Mouse (Mus musculus) spleen, adult 2 months (tissue): ENCODE data around the gene Tmem126a. TPM values are rescaled to one million over a fixed set of nuclear protein-coding genes. Genes with fewer than 3 reads are reported as not detected.

Experiments used
- DNase-seq, 2 experiments: peaks; one replicate each; pipeline versions ENCODE4 v3.0.0 to v3.0.0-alpha.2; 2012 to 2021; ENCODE audit warnings: low spot score in 2 of 2, low read depth in 1 of 2
- H3K27ac ChIP-seq: fragments of 200-500 bp; 2 replicates; pipeline ENCODE4 v1.5.1; 2012; ENCODE audit warnings: low read length, inconsistent platforms; ENCODE audit not compliant: insufficient read depth
- H3K27me3 ChIP-seq: fragments of 200-500 bp; 2 replicates; pipeline ENCODE4 v1.6.1; 2012; ENCODE audit warnings: mild to moderate bottlenecking, moderate library complexity, low read length, inconsistent platforms; ENCODE audit not compliant: control insufficient read depth, insufficient read depth
- H3K36me3 ChIP-seq: fragments of 200-500 bp; 2 replicates; pipeline ENCODE4 v1.6.1; 2012; ENCODE audit warnings: mild to moderate bottlenecking, low read length, inconsistent platforms; ENCODE audit not compliant: control insufficient read depth, insufficient read depth
- H3K4me1 ChIP-seq: fragments of 200-500 bp; 2 replicates; pipeline ENCODE4 v1.6.1; 2011; ENCODE audit warnings: inconsistent platforms; ENCODE audit not compliant: control insufficient read depth, insufficient read depth, insufficient read length
- H3K4me3 ChIP-seq: fragments of 200-500 bp; 2 replicates; pipeline ENCODE4 v1.5.1; 2011; ENCODE audit warnings: mild to moderate bottlenecking, inconsistent platforms; ENCODE audit not compliant: insufficient read depth, insufficient read length; ENCODE audit errors: extremely low read depth
- CTCF ChIP-seq: fragments of 200-500 bp; IDR thresholded peaks from 2 replicates; pipeline ENCODE4 v1.5.1; 2011; ENCODE audit warnings: mild to moderate bottlenecking, inconsistent platforms; ENCODE audit not compliant: insufficient read depth, insufficient read length, insufficient replicate concordance; ENCODE audit errors: extremely low read depth
- POLR2A ChIP-seq: fragments of 200-500 bp; IDR thresholded peaks from 2 replicates; pipeline ENCODE4 v1.6.1; 2011; ENCODE audit warnings: low read depth, low read length, inconsistent platforms
- WGBS: fragments of 180-500 bp; shearing (Covaris S2); methylation state at CpG from one replicate; pipeline ENCODE4 v1.1.7; 2018; 5-methylcytosine and 5-hydroxymethylcytosine counted together
- polyA plus RNA-seq: library from polyadenylated mRNA; depleted of rRNA; stranded (reverse); fragments of >200 nt; gene quantifications from 2 replicates; pipeline ENCODE4 v1.2.3, GENCODE M21; 2012; rRNA removed

Gene Tmem126a
- 4.2 and 5.2 TPM in 2 replicates for polyA plus RNA-seq

DNA sequence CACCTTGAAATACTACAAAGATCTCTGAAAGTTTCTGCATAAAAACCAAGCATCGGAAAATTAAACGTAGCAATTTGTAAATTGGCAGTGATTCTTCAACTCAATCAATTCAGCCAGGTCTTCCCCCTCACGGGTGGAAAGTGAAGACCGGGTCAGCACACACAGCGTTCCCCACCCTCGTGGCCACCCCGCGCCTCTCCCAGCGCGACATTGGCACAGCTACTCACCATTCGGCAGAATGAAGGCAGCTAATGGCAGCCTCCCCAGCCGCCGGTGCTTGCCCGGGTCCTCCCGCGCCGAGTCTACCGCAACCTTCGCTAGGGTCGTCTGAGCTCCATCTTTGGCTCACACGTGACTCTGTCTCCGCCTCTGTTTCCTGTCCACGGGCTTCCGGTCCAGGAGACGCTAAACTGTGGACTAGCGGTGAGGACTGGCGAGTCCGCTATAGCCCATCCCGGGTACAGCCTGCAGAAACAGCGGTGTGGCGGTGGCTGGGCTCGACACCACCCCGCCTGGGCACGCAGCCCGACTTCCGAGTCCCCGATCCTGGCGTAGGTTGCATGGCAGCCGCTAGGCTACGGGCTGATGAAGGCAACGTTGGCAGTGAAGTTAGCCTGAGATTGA, at the start of gene Tmem126a:
Tmem126a (minus strand) TSS at position 385 of the 624 bp plus-strand sequence.
- peaks cover 1% of the 10 kb centered on the region; the same call in 1 of the 2 replicates for H3K36me3 ChIP-seq
- TF ChIP-seq CTCF (peak; percentile 24; the same call in 1 of the 2 replicates), POLR2A (peak; percentile 76)
- DNase-seq = peak; percentile 50 to 73
- H3K4me1 ChIP-seq = peaks cover 4% of the 10 kb centered on the region; the same call in 1 of the 2 replicates
- no peaks in the 10 kb centered on the region for H3K27me3 ChIP-seq
- peak within 1 kb of the TSS; percentile 75 for H3K27ac ChIP-seq
- peak within 1 kb of the TSS; percentile 84 for H3K4me3 ChIP-seq
- under 1% methylated on average over 41 of the region's 41 CpGs for WGBS

DNA sequence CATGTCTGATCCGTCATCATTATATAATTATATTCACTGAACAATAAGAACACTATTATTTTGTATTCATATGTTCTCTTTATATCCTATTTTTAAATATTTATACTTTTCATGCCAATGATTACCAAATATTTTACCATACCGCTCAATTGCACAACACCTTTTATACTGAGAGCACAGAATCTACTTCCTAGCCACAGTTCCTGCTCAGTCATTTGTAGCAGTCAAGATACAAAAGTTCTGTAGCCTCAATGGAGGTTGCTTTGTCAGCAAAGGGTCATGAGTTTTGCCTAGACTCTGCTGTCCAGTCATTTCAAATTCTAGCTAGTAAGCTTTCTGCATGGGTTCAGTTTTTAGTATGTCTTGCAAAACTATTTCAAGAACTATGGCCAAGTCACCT, 25.6 kb upstream of the Tmem126a start:
- DNase-seq = no peak
- no peaks in the 10 kb centered on the region; the same call in 1 of the 2 replicates for H3K27me3 ChIP-seq
- TF ChIP-seq POLR2A (no peak), CTCF (no peak)

DNA sequence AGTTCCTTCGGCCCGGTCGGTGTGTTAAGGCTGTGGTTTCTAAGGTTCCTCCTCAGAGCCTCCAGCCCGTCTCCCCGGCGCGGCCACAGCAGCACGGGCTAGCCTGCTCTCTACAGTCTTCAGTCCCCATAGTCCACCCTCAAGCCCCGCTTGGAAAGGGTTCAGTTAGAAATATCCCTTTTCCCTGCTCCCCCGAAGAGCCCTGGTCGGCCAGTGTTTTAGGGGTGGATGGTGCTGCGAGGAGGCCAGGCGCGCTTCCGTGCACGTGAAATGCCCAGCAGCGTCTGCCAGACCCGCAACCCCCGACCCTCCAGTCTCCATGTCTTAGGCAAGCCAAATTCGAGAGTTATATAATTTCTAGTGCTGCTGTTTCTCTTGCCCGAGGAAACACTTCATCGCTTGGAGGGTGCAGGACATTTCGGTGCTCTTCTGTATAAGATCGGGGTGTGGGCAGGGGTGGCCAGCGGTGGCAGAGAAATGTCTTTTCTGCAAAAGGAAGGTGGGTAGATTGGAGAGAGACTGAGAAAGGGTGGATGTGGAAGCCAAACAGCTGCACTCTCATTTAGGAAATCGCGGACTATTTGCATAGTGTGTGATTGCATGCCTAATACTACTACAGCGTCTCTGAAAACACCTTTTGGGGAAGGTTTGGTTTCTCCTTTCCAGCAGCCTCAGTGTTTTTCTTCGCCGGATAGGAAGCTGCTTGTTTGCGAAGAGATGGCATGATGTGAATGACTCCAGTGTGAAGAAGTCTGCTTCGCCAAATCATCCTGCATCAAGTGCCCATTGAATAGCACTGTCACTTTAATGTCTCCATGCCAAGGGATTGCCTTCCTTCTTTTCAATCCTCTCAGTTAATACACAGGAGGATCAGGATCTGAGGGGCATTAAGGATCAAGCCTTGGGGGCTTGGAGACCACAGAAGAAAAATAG, 19.6 kb upstream of the Tmem126a start, which contains the start of gene Dlg2:
Dlg2 (plus strand) TSS at position 360 of the 933 bp plus-strand sequence.
- WGBS = under 1% methylated on average over 32 of the region's 32 CpGs
- H3K36me3 ChIP-seq = no peaks in the 10 kb centered on the region; the same call in 1 of the 2 replicates
- TF ChIP-seq POLR2A (no peak), CTCF (no peak)
- no peak for DNase-seq
- 0 out of 2 replicates have a peak, but pooled peaks cover 3% of the 10 kb centered on the region for H3K4me1 ChIP-seq
- H3K27ac ChIP-seq = peak within 1 kb of the TSS; percentile 77
- peak within 1 kb of the TSS; percentile 73 for H3K4me3 ChIP-seq
- no peaks in the 10 kb centered on the region; the same call in 1 of the 2 replicates for H3K27me3 ChIP-seq

More for the DNA sequence above, 25.6 kb upstream of the Tmem126a start:
- H3K27ac ChIP-seq = no peak overlapping the region
- no peaks in the 10 kb centered on the region for H3K36me3 ChIP-seq
- H3K4me3 ChIP-seq = no peak overlapping the region
- 86% methylated on average over 2 of the region's 2 CpGs for WGBS
- H3K4me1 ChIP-seq = no peaks in the 10 kb centered on the region

DNA sequence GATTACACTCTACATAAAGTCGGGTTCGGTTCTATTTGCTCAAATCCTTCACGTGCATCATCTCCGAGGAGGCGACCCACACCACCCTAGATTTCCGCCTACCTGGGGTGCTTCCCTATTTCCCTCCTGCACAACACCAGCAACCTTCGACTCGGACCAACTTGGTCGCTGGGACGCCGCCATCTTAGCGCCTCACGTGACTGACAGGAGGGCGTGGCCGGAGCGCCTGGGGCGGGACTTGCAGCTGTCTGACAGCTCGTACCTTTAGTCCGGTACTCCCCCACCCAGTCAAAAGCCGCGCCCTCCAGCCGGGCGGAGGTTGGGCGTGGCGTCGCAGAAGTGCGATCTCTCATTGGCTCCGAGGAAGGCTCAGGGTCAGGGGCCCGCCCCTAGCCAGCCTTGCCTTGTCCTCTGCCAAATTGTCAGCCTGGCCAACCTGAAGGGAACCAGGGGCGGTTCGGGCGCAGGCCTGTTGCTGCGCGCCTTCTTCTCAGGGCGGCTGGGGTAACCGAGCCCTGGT, 18.8 kb upstream of the Tmem126a start, which contains the start of gene Tmem126b:
Tmem126b (minus strand) TSS at position 209 of the 520 bp plus-strand sequence.
- TF ChIP-seq CTCF (no peak), POLR2A (peak; percentile 84)
- peak within 1 kb of the TSS; percentile 77 for H3K27ac ChIP-seq
- no peaks in the 10 kb centered on the region; the same call in 1 of the 2 replicates for H3K27me3 ChIP-seq
- peak; percentile 95 to 99 for DNase-seq
- peak within 1 kb of the TSS; percentile 73 for H3K4me3 ChIP-seq
- under 1% methylated on average over 36 of the region's 36 CpGs for WGBS
- H3K4me1 ChIP-seq = 0 out of 2 replicates have a peak, but pooled peaks cover 3% of the 10 kb centered on the region
- H3K36me3 ChIP-seq = no peaks in the 10 kb centered on the region; the same call in 1 of the 2 replicates

DNA sequence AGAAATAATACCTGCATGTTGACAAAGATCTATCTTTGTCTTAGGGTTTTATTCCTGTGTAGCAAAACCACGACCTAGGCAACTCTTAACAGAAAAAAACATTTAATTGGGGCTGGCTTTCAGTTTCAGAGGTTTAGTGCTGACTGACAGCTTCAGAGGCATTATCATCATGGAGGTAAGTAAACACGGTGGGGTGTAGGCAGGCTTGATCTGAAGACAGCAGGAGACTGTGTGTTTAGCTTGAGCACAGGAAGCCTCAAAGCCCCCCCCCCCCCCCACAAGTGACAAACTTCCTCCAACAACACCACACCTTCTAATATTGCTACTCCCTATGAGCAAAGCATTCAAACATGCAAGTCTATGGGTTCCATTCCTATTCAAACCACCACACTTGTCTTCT, 16.5 kb upstream of the Tmem126a start:
- Histone ChIP-seq H3K27ac (no peak overlapping the region), H3K36me3 (peaks cover 8% of the 10 kb centered on the region; the same call in 1 of the 2 replicates), H3K4me3 (no peak overlapping the region), H3K4me1 (0 out of 2 replicates have a peak, but pooled peaks cover 3% of the 10 kb centered on the region), H3K27me3 (no peaks in the 10 kb centered on the region; the same call in 1 of the 2 replicates)
- DNase-seq = no peak
- TF ChIP-seq POLR2A (no peak), CTCF (no peak)
- WGBS = 21% methylated on average over 2 of the region's 2 CpGs

DNA sequence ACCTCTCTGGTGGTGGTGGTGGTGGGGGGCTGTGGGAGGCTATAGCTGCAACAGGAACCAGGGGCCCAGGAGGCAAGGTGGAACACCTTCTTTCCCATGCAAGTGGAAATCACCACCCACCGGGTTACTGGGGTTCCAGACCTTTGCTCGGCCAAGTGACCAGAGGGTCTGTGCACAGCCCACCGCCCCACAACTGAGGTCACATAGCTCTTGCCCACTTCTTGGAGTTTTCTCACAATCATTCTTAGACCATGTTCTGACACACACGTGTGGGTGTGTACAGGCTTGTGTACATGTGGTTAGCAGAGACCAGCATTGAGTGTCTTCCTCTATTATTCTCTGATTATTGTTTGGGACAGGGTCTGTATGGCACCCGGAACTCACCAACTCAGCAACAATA, 4.4 kb upstream of the Tmem126a start:
- TF ChIP-seq POLR2A (no peak), CTCF (no peak)
- 92% methylated on average over 5 of the region's 5 CpGs for WGBS
- H3K36me3 ChIP-seq = no peaks in the 10 kb centered on the region
- no peak for DNase-seq
- no peak overlapping the region for H3K27ac ChIP-seq
- H3K4me3 ChIP-seq = no peak overlapping the region
- H3K4me1 ChIP-seq = peaks cover 2% of the 10 kb centered on the region; the same call in 1 of the 2 replicates
- H3K27me3 ChIP-seq = no peaks in the 10 kb centered on the region
